Mouse (Mus musculus) liver, embryonic 12.5 days (tissue): ENCODE measurements around the gene Nudt16l1. TPM values are rescaled to one million over a fixed set of nuclear protein-coding genes. Genes with fewer than 3 reads are reported as not detected.

ENCODE experiments used
- ATAC-seq: fragments of 200-750 bp; cut with Nextera tagmentation; 2 replicates; pipeline ENCODE4 v1.8.0; 2017; ENCODE audit warnings: moderate number of reproducible peaks, mild to moderate bottlenecking, moderate library complexity
- H3K27ac ChIP-seq: fragments of 300-500 bp; sonication (generic); 2 replicates; pipeline ENCODE4 v1.5.1; 2016; ENCODE audit warnings: mild to moderate bottlenecking
- H3K27me3 ChIP-seq: fragments of 300-500 bp; sonication (generic); replicated peaks from 2 replicates; pipeline ENCODE4 v1.6.1; 2016; ENCODE audit warnings: mild to moderate bottlenecking, moderate library complexity
- H3K36me3 ChIP-seq: fragments of 300-500 bp; sonication (generic); 2 replicates; pipeline ENCODE4 v1.6.1; 2016; ENCODE audit warnings: mild to moderate bottlenecking, moderate library complexity
- H3K4me1 ChIP-seq: fragments of 300-500 bp; sonication (generic); 2 replicates; pipeline ENCODE4 v1.6.1; 2016
- H3K4me2 ChIP-seq: fragments of 300-500 bp; sonication (generic); 2 replicates; pipeline ENCODE4 v1.6.1; 2016; ENCODE audit warnings: mild to moderate bottlenecking, moderate library complexity
- H3K4me3 ChIP-seq: fragments of 300-500 bp; sonication (generic); 2 replicates; pipeline ENCODE4 v1.5.1; 2016; ENCODE audit warnings: mild to moderate bottlenecking, moderate library complexity
- H3K9ac ChIP-seq: fragments of 300-500 bp; sonication (generic); 2 replicates; pipeline ENCODE4 v1.6.1; 2016; ENCODE audit warnings: mild to moderate bottlenecking, moderate library complexity
- H3K9me3 ChIP-seq: fragments of 300-500 bp; sonication (generic); replicated peaks from 2 replicates; pipeline ENCODE4 v1.6.1; 2016; ENCODE audit warnings: mild to moderate bottlenecking, moderate library complexity
- WGBS: fragments of 180-500 bp; shearing (Covaris S2); methylation state at CpG from one replicate; pipeline ENCODE4 v1.1.7; 2016; ENCODE audit not compliant: insufficient replicate concordance; 5-methylcytosine and 5-hydroxymethylcytosine counted together
- polyA plus RNA-seq: library from polyadenylated mRNA; unstranded; fragments of >200 nt; fragmentation: Nextera tagmentation; extraction: Ambion mirVana; gene quantifications from 2 replicates; pipeline ENCODE4 v1.2.1, GENCODE M21; 2016

Nudt16l1 gene
- polyA plus RNA-seq, 1 experiment from 2014 or later: 62.7 TPM

- peak overlapping the region; percentile 97 for H3K4me2 ChIP-seq
- 0 out of 2 replicates have a peak overlapping the region, but pooled peaks have one; percentile 82 for H3K9ac ChIP-seq
- peaks cover 25% of the 10 kb centered on the region for H3K4me1 ChIP-seq
- peaks cover 74% of the 10 kb centered on the region for H3K36me3 ChIP-seq
- ATAC-seq: no peak
- H3K9me3 ChIP-seq: no peaks in the 10 kb centered on the region
- H3K27me3 ChIP-seq: no peaks in the 10 kb centered on the region
- H3K4me3 ChIP-seq: no peak overlapping the region
- 83% methylated on average over 10 of the region's 10 CpGs for WGBS
- H3K27ac ChIP-seq: no peak overlapping the region
These were observed 1.8 kb downstream of the Nudt16l1 start for GRCm38 (mm10) chr16:4940311-4940850.

GRCm38 (mm10) chr16:4941016-4941415, 2.5 kb downstream of the Nudt16l1 start:
- peaks cover 74% of the 10 kb centered on the region for H3K36me3 ChIP-seq
- no peak overlapping the region for H3K27ac ChIP-seq
- H3K4me1 ChIP-seq: peaks cover 22% of the 10 kb centered on the region
- H3K4me3 ChIP-seq: no peak overlapping the region
- no peaks in the 10 kb centered on the region for H3K27me3 ChIP-seq
- ATAC-seq: no peak
- no peak overlapping the region for H3K9ac ChIP-seq
- H3K9me3 ChIP-seq: no peaks in the 10 kb centered on the region
- H3K4me2 ChIP-seq: no peak overlapping the region

- Histone ChIP-seq H3K36me3 (peaks cover 77% of the 10 kb centered on the region), H3K9me3 (no peaks in the 10 kb centered on the region), H3K4me1 (peaks cover 25% of the 10 kb centered on the region), H3K27me3 (no peaks in the 10 kb centered on the region), H3K4me3 (no peak overlapping the region), H3K27ac (no peak overlapping the region), H3K4me2 (no peak overlapping the region), H3K9ac (no peak overlapping the region)
- 78% methylated on average over 8 of the region's 8 CpGs for WGBS
- ATAC-seq: no peak
These were observed 4.3 kb downstream of the Nudt16l1 start for GRCm38 (mm10) chr16:4942868-4943267.

- no peak overlapping the region for H3K4me2 ChIP-seq
- H3K4me3 ChIP-seq: no peak overlapping the region
- H3K9me3 ChIP-seq: no peaks in the 10 kb centered on the region
- no peak for ATAC-seq
- H3K9ac ChIP-seq: no peak overlapping the region
- peaks cover 82% of the 10 kb centered on the region for H3K36me3 ChIP-seq
- 89% methylated on average over 3 of the region's 3 CpGs for WGBS
- no peaks in the 10 kb centered on the region for H3K27me3 ChIP-seq
- peaks cover 21% of the 10 kb centered on the region for H3K4me1 ChIP-seq
- H3K27ac ChIP-seq: no peak overlapping the region
These were observed 4.9 kb downstream of the Nudt16l1 start for GRCm38 (mm10) chr16:4943431-4943830.

GRCm38 (mm10) chr16:4945415-4945814, 6.9 kb downstream of the Nudt16l1 start:
- H3K27ac ChIP-seq: no peak overlapping the region
- no peak for ATAC-seq
- H3K4me3 ChIP-seq: no peak overlapping the region
- WGBS: 70% methylated on average over 4 of the region's 4 CpGs
- H3K27me3 ChIP-seq: no peaks in the 10 kb centered on the region
- no peak overlapping the region for H3K4me2 ChIP-seq
- no peaks in the 10 kb centered on the region for H3K9me3 ChIP-seq
- no peak overlapping the region for H3K9ac ChIP-seq
- 0 out of 2 replicates have a peak, but pooled peaks cover 4% of the 10 kb centered on the region for H3K4me1 ChIP-seq
- H3K36me3 ChIP-seq: peaks cover 88% of the 10 kb centered on the region

GRCm38 (mm10) chr16:4946155-4946554, 7.6 kb downstream of the Nudt16l1 start:
- no peaks in the 10 kb centered on the region for H3K9me3 ChIP-seq
- H3K4me2 ChIP-seq: no peak overlapping the region
- no peak overlapping the region for H3K4me3 ChIP-seq
- peaks cover 87% of the 10 kb centered on the region for H3K36me3 ChIP-seq
- 75% methylated on average over 3 of the region's 3 CpGs for WGBS
- no peak overlapping the region for H3K9ac ChIP-seq
- no peaks in the 10 kb centered on the region for H3K27me3 ChIP-seq
- 0 out of 2 replicates have a peak, but pooled peaks cover 3% of the 10 kb centered on the region for H3K4me1 ChIP-seq
- no peak overlapping the region for H3K27ac ChIP-seq
- no peak for ATAC-seq

GRCm38 (mm10) chr16:4947378-4947777, 8.8 kb downstream of the Nudt16l1 start:
- ATAC-seq: 0 out of 2 replicates have a peak, but pooled peaks have one; percentile 12
- H3K4me1 ChIP-seq: 0 out of 2 replicates have a peak, but pooled peaks cover 3% of the 10 kb centered on the region
- H3K4me3 ChIP-seq: no peak overlapping the region
- H3K9me3 ChIP-seq: no peaks in the 10 kb centered on the region
- H3K27ac ChIP-seq: peak overlapping the region; percentile 6; the same call in 1 of the 2 replicates
- H3K27me3 ChIP-seq: no peaks in the 10 kb centered on the region
- 81% methylated on average over 4 of the region's 4 CpGs for WGBS
- H3K36me3 ChIP-seq: peaks cover 86% of the 10 kb centered on the region
- no peak overlapping the region for H3K4me2 ChIP-seq
- no peak overlapping the region for H3K9ac ChIP-seq

GRCm38 (mm10) chr16:4956609-4957008, 18.0 kb downstream of the Nudt16l1 start:
- no peak overlapping the region for H3K4me2 ChIP-seq
- no peaks in the 10 kb centered on the region for H3K27me3 ChIP-seq
- no peak overlapping the region for H3K4me3 ChIP-seq
- H3K36me3 ChIP-seq: peaks cover 70% of the 10 kb centered on the region
- H3K27ac ChIP-seq: no peak overlapping the region
- H3K9ac ChIP-seq: no peak overlapping the region
- H3K9me3 ChIP-seq: no peaks in the 10 kb centered on the region
- 76% methylated on average over 3 of the region's 3 CpGs for WGBS
- H3K4me1 ChIP-seq: peaks cover 13% of the 10 kb centered on the region
- ATAC-seq: no peak

GRCm38 (mm10) chr16:4957446-4957845, 18.9 kb downstream of the Nudt16l1 start:
- no peaks in the 10 kb centered on the region for H3K27me3 ChIP-seq
- H3K9me3 ChIP-seq: no peaks in the 10 kb centered on the region
- peaks cover 63% of the 10 kb centered on the region for H3K36me3 ChIP-seq
- no peak overlapping the region for H3K4me2 ChIP-seq
- H3K9ac ChIP-seq: no peak overlapping the region
- 74% methylated on average over 3 of the region's 3 CpGs for WGBS
- no peak overlapping the region for H3K4me3 ChIP-seq
- H3K4me1 ChIP-seq: peaks cover 19% of the 10 kb centered on the region
- no peak for ATAC-seq
- H3K27ac ChIP-seq: no peak overlapping the region

- H3K4me1 ChIP-seq: peaks cover 26% of the 10 kb centered on the region
- H3K36me3 ChIP-seq: peaks cover 35% of the 10 kb centered on the region
- ATAC-seq: no peak
- H3K27me3 ChIP-seq: no peaks in the 10 kb centered on the region
- H3K27ac ChIP-seq: no peak overlapping the region
- H3K9ac ChIP-seq: no peak overlapping the region
- H3K4me3 ChIP-seq: no peak overlapping the region
- 73% methylated on average over 8 of the region's 8 CpGs for WGBS
- no peaks in the 10 kb centered on the region for H3K9me3 ChIP-seq
- H3K4me2 ChIP-seq: no peak overlapping the region
These were observed 21.7 kb downstream of the Nudt16l1 start for GRCm38 (mm10) chr16:4960260-4960659.

GRCm38 (mm10) chr16:4963346-4963745, 24.8 kb downstream of the Nudt16l1 start:
- Histone ChIP-seq H3K4me3 (peak overlapping the region; percentile 92), H3K36me3 (peaks cover 8% of the 10 kb centered on the region), H3K9me3 (no peaks in the 10 kb centered on the region), H3K27ac (peak overlapping the region; percentile 88; the same call in 1 of the 2 replicates), H3K4me1 (peaks cover 29% of the 10 kb centered on the region), H3K4me2 (peak overlapping the region; percentile 82), H3K27me3 (no peaks in the 10 kb centered on the region), H3K9ac (peak overlapping the region; percentile 86)
- no peak for ATAC-seq
- WGBS: 24% methylated on average over 9 of the region's 9 CpGs

GRCm38 (mm10) chr16:4963797-4964709, 25.5 kb downstream of the Nudt16l1 start, which contains the start of gene Anks3:
Gene Anks3 (minus strand): TSS chr16:4964205.
- under 1% methylated on average over 68 of the region's 76 CpGs for WGBS
- H3K36me3 ChIP-seq: peaks cover 8% of the 10 kb centered on the region

More at GRCm38 (mm10) chr16:4963797-4964709, 25.5 kb downstream of the Nudt16l1 start, which contains the start of gene Anks3:
- Histone ChIP-seq H3K27me3 (no peaks in the 10 kb centered on the region), H3K27ac (peak within 1 kb of the TSS; percentile 88), H3K4me1 (peaks cover 29% of the 10 kb centered on the region), H3K9ac (peak within 1 kb of the TSS; percentile 86), H3K4me3 (peak within 1 kb of the TSS; percentile 92), H3K9me3 (no peaks in the 10 kb centered on the region), H3K4me2 (peak within 1 kb of the TSS; percentile 82)
- peak; percentile 99 for ATAC-seq
